Mouse (Mus musculus) thymus, postnatal 10 days (tissue): Measurements from ENCODE around the gene Snrpn.
"Not testable (repeated sequence)": the region's sequence is repeated elsewhere in the genome, so short reads cannot be mapped to it uniquely, and the experiment has no call there.

ENCODE experiments used
- DNase-seq, 2 experiments: peaks; one replicate each; pipeline ENCODE4 v3.0.0; 2021; ENCODE audit warnings: low spot score in 2 of 2

Gene Snrpn

DNA sequence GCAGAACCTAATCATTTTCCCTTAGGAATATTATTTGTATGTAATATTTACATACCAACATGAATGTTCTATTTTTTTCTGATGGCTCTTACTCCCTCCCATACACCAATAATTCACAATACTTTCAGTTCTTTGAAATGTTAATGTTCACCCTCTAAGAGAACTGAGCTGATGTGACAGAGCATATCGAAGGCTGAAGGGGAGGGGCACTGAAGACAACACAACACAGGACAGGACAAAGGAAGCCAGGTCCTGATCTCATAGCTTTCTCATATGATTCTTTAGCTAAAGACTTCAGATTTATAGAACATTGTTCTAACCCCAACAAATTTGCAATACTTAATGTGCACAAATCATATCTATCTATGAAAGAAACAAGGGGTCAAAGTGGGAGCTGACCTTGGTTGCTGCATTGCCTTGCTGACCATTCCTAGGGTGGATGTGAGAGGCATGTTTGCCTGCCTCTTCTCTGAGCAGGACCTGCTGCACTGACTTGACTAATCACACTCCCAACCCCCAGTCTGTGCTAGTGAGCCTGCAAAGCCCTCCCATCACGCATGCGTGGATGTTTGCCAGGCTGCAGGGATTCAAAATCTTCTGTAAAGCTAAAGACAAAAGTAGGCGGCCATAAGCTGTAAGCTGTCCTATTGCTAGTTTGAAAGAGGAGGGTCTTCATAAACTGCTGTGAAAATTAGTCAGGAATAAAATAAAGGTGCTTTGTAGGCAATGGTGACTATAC is at the start of gene Snrpn:
TSS of gene Snrpn (minus strand) at position 478 of the 739 bp plus-strand sequence.
- no peak for DNase-seq

DNA sequence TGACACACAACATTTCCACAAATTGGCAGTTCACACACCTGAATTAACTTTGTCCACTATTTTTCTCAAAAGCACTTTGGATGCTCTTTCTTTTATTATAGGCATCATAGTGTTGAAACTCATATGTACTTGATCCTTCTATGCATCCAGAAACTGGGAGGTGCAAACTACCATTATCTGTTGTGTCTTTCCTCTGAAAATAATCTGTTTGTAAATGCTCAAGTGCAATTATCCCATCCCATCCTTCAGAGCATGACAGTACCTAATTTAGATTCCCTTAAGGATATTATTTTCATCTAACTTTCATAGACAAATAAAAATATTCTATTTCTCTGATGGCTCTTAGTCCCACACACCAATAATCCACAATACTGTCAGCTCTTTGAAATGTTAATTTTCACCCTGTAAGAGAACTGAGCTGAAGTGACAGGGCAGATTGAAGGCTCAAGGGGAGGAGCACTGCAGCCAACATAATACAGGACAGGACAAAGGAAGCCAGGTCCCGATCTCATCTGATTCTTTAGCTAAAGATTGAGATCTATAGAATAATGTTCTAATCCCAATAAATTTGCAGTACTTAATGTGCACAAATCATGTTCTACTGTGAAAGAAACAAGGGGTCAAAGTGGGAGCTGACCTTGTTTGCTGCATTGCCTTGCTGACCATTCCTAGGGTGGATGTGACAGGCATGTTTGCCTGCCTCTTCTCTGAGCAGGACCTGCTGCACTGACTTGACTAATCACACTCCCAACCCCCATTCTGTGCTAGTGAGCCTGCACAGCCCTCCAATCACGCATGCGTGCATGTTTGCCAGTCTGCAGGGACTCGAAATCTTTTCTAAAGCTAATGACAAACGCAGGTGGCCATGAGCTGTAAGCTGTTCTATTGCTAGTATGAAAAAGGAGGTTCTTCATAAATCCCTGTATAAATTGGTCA is 30.5 kb upstream of the Snrpn start:
- no peak for DNase-seq

DNA sequence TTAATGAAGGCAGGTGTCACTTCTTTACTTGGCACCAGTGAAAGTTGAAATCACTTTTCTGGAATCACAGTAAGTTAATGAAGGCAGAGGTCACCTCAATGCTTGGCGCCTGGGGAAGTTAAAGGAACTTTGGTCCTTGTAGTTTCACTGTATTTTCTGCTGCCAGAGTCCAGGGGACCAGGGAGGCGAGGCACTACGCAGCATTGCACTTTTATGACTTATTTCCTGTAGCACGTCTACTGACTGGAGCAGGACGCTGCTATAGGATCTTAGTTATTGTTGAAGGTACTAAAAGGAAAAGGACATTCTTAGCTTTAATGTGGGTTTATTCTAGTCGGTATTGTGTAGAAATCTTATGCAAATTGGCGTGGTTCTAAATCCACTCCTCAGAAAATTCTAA is 14.7 kb downstream of the Snrpn start:
- DNase-seq, result no peak

DNA sequence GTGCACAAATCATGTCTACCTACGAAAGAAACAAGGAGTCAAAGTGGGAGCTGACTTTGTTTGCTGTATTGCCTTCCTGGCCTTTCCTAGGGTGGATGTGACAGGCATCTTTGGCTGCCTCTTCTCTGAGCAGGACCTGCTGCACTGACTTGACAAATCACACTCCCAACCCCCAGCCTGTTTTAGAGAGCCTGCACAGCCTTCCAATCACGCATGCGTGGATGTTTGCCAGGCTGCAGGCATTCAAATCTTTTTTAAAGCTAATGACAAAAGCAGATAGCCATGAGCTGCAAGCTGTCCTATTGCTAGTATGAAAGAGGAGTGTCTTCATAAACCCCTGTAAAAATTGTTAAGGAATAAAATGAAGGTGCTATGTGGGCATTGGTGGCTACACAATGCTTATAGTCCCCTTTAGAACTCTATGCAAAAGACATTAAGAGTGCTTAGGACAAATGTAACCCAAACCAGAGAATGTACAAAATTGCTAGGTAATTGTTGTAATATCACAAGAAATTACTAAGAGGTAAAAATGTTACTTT is 16.9 kb downstream of the Snrpn start:
- DNase-seq, result not testable (repeated sequence)

DNA sequence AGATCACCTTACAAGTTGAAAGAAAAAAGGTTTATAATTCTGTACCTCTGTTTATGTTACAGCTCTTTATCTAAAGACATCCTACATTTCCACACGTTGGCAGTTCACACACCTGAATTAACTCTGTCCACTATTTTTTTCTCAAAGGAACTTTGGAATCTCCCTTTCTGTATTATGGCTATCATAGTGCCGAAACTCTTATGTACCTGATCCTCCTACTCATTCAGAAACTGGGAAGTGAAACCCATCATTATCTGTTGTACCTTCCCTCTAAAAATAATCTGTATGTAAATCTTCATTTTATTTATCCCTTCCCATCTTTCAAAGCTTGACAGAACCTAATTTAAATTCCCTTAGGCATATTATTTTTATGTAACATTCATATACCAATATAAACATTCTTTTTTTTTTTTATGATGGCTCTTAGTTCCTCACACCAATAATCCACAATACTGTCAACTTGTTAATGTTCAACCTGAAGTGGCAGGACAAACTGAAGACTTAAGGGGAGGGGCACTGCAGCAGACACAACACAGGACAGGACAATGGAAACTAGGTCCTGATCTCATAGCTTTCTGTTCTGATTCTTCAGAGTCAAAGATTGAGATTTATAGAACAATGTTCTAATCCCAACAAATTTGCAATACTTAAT is 17.5 kb downstream of the Snrpn start:
- DNase-seq, result no peak

DNA sequence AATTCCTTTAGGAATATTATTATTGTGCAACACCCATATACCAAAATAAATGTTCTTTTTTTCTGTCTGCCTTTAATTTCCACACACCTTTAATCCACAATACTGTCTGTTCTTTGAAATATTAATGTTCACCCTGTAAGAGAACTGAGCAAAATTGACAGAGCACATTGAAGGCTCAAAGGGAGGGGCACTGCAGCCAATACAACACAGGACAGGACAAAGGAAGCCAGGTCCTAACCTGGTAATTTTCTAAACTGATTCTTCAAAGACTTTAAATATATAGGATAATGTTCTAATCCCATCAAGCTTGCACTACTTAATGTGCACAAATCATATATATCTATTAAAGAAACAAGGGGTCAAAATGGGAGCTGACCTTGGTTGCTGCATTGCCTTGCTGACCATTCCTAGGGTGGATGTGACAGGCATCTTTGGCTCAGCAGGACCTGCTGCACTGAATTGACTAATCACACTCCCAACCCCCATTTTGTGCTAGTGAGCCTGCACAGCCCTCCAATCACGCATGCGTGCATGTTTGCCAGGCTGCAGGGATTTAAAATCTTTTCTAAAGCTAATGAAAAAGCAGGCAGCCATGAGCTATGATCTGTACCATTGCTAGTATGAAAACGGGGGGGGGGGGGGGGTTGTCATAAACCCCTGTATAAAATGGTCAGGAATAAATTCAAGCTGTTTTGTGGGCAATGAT is 42.7 kb downstream of the Snrpn start:
- no peak for DNase-seq

DNA sequence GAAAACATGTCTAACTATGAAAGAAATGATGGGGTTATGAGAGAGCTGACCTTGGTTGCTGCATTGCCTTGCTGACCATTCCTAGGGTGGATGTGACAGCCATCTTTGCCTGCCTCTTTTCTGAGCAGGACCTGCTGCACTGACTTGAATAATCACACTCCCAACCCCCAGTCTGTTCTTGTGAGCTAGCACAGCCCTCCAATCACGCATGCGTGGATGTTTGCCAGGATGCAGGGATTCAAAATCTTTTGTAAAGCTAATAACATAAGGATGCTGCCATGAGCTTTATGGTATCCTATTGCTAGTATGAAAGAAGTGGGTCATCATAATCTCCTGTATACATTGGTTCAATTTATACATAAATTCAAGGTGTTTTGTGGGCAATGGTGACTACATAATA is 63.7 kb downstream of the Snrpn start:
- DNase-seq, result no peak

DNA sequence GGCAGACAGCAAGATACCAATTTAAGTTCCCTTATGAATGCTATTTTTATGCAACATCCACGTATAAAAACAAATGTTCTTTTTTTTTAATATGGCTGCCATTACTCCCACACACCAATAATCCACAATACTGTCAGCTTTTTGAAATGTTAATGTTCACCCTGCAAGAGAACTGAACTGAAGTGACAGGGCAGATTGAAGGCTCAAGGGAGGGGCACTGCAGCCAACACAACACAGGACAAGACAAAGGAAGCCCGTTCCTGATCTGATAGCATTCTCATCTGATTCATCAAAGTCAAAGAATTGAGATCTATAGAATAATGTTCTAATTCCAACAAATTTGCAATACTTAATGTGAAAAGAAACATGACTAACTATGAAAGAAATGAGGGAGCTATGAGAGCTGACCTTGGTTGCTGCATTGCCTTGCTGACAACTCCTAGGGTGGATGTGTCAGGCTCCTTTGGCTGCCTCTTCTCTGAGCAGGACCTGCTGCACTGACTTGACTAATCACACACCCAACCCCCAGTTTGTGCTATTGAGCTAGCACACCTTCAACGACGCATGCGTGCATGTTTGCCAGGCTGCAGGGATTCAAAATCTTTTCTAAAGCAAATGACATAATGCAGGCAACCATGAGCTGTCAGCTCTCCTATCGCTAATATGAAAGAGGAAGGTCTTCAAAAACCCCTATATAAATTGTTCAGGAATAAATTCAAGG is 92.4 kb downstream of the Snrpn start:
- no peak for DNase-seq

DNA sequence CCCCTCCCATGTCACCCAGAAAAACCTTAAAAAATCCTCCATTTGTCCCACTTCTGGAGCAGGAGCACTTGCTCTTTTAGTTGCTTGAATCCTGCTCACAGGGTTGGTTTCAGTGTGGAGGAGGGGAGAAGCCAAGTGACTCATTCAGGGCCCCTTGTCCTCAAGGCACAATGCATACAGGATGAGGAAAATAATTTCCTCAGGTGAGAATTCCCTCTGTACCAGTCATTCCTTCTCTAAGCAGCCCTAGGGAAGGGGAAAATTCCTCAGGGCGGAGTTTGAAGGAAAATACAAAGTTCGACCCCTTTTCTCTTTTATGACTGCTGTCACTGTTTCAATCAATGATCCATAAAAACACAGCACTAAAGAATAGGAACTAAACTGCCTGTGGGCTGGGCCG is 126.8 kb downstream of the Snrpn start:
- no peak for DNase-seq

DNA sequence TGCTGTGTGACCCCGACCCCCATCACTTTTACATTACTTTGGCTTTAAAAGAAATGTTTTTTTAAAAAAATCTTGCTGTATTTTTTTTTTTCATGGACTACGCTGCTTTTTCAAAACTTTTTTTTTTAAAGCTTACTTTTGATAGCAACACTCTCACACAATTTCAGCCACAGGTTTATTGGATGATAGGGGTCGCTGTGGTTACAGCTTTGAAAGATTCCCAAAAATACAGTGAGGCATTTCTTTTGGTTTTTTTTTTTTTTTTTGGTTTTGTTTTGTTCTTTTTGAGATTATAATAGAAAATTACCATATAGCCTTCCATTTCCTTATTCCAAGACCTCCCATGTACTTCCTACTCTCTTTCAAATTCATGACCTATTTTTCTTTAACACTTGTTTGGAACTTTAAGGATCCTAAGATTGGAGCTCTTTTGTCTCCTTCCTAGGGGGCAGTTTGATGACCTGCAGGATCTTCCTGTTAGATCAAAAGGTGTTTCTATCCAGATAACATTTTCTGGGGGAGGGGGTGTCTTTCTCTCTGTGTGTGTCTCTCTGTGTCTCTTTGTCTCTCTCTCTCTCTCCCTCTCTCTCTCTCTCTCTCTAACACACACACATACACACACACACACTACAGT is 132.2 kb downstream of the Snrpn start:
- no peak for DNase-seq

DNA sequence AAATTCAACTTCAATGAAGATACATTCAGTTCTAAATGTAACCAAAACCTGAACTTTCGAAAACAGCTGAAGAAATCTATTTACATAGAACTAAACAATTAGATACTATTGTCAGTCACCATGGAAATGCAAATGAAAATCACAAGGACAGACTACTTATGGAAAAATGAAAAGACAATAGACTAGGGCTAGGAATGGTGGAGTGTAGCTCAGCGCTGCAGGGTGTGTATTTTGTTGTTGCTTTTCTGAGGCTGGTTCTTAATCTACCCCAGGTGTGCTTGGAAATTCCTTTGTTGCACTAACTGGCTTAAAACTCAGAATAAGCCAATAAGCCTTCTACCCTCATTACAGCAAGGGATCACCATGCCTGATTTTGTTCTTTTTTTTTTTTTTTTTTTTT is 133.8 kb downstream of the Snrpn start:
- no peak for DNase-seq

DNA sequence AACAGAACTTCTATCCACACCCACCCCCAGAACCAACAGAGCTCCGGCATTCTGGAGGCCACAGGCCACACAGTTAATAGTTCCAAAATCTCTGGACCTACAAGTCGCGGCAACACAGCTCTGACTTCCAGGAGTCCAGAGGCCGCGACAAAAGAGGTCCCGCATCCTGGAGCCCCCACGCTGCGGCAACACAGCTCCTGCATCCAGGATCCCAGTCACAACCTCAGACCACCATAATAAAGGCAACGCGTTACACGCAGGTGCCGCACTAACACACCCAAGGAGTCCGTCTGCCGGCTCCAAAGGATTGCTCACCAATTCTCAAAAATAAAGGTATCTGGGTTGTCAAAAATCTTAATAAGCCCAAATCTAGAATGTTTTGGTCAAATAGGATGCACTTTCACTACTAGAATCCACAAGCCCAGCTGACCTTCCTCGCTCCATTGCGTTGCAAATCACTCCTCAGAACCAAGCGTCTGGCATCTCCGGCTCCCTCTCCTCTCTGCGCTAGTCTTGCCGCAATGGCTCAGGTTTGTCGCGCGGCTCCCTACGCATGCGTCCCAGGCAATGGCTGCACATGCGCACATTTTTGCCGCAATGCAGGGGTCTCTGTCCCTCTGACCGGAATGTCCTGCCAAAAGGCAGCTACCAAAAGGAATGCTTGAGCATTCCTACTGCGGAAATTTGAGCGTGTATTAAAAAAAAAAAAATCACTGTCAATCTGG is 135.3 kb downstream of the Snrpn start, which contains the start of the genes Snurf and Gm38393:
TSS of gene Snurf (minus strand) at position 444 of the 725 bp plus-strand sequence.
TSS of gene Gm38393 (minus strand) at position 459 of the 725 bp plus-strand sequence.
- peak in 1 of 2 experiments; percentile 9 for DNase-seq

DNA sequence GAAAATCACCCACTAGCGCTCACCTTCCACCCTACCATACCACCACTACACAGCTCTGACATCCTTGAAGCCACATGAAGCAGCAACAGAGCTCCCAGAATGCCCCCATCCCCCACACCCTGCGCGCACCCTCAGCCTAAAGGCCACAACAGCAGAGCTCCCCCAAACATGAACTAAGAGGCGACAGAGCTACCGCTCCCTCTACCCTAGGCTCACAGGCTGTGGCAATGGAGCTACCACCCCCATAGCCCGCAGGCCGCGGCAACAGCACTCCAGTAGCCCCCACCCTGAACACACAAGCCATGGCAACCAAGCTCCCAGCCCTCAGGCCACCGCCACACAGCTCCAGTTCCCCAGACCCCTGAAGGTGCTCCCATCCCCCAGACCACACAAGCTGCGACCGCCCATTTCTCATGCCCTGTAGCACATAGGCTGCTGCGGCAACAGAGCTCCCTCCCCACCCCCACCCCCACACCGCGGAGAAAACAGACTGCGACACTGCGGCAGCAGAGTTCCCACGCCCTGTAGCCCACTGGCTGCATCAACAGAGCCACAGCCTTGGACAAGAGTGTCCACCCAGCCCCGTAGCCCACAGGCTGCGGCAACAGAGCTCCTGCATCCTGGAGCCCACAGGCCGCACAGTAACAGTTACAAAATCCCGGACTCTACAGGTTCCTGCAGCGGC is 136.0 kb downstream of the Snrpn start:
- peak; percentile 3 for DNase-seq

DNA sequence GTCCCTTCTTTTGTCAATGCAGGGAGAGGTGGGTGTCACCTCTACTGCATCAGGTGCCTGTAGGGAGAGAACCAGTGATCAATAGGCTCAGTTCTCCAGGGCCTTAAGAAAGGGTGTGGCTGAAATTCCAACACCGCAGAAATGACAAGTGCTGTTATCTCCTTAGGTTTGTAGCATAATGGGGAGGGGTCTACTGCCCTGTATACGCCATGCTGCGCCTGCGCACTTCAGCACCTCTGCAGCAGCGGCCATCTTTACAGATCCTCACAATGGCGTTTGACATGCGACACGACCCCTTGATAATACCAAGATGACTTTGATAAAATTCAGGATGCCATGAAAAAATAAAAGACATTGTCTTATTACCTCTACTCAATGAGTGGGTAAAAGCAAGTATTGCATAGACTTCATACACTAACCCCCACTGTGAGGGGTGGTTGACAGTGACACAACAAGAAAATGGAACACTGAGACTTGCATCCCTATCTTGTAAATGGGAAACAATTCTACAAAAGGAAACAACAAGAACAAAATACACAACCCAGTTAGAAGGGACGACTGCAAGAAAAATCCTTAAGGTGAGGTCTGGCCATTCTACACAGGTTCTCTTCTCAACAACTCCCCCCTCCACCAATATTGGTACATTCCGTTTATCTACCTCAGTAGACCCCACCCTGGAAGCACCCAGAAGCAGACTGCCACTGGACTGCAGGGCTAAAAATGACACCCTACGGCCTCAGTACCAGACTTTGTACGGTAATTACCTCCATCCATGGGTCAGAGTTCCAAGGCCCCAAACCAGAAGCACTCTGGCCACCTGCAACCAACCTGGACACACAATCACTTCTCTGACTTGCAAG is 136.8 kb downstream of the Snrpn start:
- no peak for DNase-seq

DNA sequence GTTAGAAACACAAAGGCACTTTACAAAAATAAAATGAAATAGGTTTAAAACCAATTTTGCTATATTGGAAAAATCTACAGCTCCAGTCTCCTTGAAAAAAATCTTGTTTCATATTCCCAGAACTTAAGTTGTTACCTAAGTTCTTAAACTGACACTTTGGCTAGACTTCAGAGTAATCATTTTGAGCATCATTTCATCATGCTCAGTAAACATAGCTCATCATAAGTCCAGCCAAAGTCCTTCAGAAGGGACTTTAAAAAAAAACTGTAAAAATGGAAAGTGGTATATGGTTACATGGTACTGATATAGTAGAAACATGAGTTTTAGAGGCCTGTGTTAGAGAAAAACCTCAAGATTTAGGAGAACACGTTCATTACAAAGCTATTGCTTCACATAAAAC is 161.4 kb downstream of the Snrpn start:
- DNase-seq, result no peak
